Mouse (Mus musculus) adrenal gland, postnatal 25 days (tissue): ENCODE results near the gene Alms1. TPM values are rescaled to one million over a fixed set of nuclear protein-coding genes. Genes with fewer than 3 reads are reported as not detected.
A peak's percentile ranks its signal among the peaks of the same experiment; 100 is the strongest.
"Not testable (repeated sequence)": the region's sequence is repeated elsewhere in the genome, so short reads cannot be mapped to it uniquely, and the experiment has no call there.

Experiments used
- DNase-seq: peaks from one replicate; pipeline ENCODE4 v3.0.0; 2021; ENCODE audit warnings: mixed read lengths
- long read RNA-seq: library from polyadenylated mRNA; stranded (forward); transcript quantifications from one replicate; pipeline ENCODE4 v2.0.0, GENCODE M21; 2021
- total RNA-seq: library from RNA; stranded (reverse); gene quantifications from 2 replicates; pipeline ENCODE4 v1.2.3, GENCODE M21; 2021

Alms1 gene
- total RNA-seq = 12.8 and 13.4 TPM in 2 replicates
- long read RNA-seq = 0 reads

GRCm38 (mm10) chr6:85587396-85588143, at the start of gene Alms1:
Gene Alms1 (plus strand): TSS chr6:85587531.
- DNase-seq = peak; percentile 96

GRCm38 (mm10) chr6:85543351-85544175, 43.8 kb upstream of the Alms1 start:
- no peak for DNase-seq

- DNase-seq = no peak
These were observed 43.0 kb upstream of the Alms1 start for GRCm38 (mm10) chr6:85544251-85544881.

- no peak for DNase-seq
These were observed 39.7 kb upstream of the Alms1 start for GRCm38 (mm10) chr6:85547642-85548041.

GRCm38 (mm10) chr6:85562374-85562773, 25.0 kb upstream of the Alms1 start:
- DNase-seq = no peak

GRCm38 (mm10) chr6:85572816-85573215, 14.5 kb upstream of the Alms1 start:
- no peak for DNase-seq

- no peak for DNase-seq
These were observed 5.6 kb upstream of the Alms1 start for GRCm38 (mm10) chr6:85581688-85582087.

- DNase-seq = no peak
These were observed 2.7 kb upstream of the Alms1 start for GRCm38 (mm10) chr6:85584612-85585011.

GRCm38 (mm10) chr6:85586805-85587367, 445 bp upstream of the Alms1 start:
- DNase-seq = no peak

- DNase-seq = no peak
These were observed 833 bp downstream of the Alms1 start for GRCm38 (mm10) chr6:85588164-85588563.

- no peak for DNase-seq
These were observed 1.2 kb downstream of the Alms1 start for GRCm38 (mm10) chr6:85588568-85588967.

- DNase-seq = no peak
These were observed 2.8 kb downstream of the Alms1 start for GRCm38 (mm10) chr6:85590116-85590515.

- DNase-seq = no peak
These were observed 12.0 kb downstream of the Alms1 start for GRCm38 (mm10) chr6:85599310-85599709.

- peak; percentile 9 for DNase-seq
These were observed 23.2 kb downstream of the Alms1 start for GRCm38 (mm10) chr6:85610511-85610910.

- no peak for DNase-seq
These were observed 33.5 kb downstream of the Alms1 start for GRCm38 (mm10) chr6:85620826-85621225.

GRCm38 (mm10) chr6:85621600-85621999, 34.3 kb downstream of the Alms1 start:
- no peak for DNase-seq

GRCm38 (mm10) chr6:85624511-85624910, 37.2 kb downstream of the Alms1 start:
- DNase-seq = no peak

- DNase-seq = no peak
These were observed 45.8 kb downstream of the Alms1 start for GRCm38 (mm10) chr6:85633165-85633564.

GRCm38 (mm10) chr6:85653244-85653643, 65.9 kb downstream of the Alms1 start:
- DNase-seq = no peak

- peak; percentile 12 for DNase-seq
These were observed 114.6 kb downstream of the Alms1 start for GRCm38 (mm10) chr6:85701943-85702342.

- not testable (repeated sequence) for DNase-seq
These were observed 121.9 kb downstream of the Alms1 start for GRCm38 (mm10) chr6:85709206-85709605.

- not testable (repeated sequence) for DNase-seq
These were observed 122.3 kb downstream of the Alms1 start for GRCm38 (mm10) chr6:85709607-85710006.

- not testable (repeated sequence) for DNase-seq
These were observed 125.8 kb downstream of the Alms1 start, which contains the start of gene Nat8f7 for GRCm38 (mm10) chr6:85713105-85713504. Gene Nat8f7 (minus strand): TSS chr6:85713205.
